Mouse (Mus musculus): ENCODE data around the gene Sde2.

- TF ChIP-seq CTCF (IDR thresholded peaks at IDR 0.05; ENCODE audit: borderline replicate concordance, control insufficient read depth, extremely low read depth, insufficient read depth, low read length, poor library complexity) (no peak), POLR2A (IDR thresholded peaks at IDR 0.05; ENCODE audit: control insufficient read depth, extremely low read depth, insufficient read depth, low read length, poor library complexity) (no peak)
Measured at GRCm38 (mm10) chr1:180902915-180903314, 52.0 kb downstream of the Sde2 start.
